Mouse (Mus musculus) spleen, postnatal 4 days (tissue): Measurements from ENCODE around the gene Lyzl6.

Experiments
- DNase-seq, 2 experiments: peaks; one replicate each; pipeline ENCODE4 v3.0.0; 2022; ENCODE audit warnings: low spot score in 2 of 2

Lyzl6 gene

DNA sequence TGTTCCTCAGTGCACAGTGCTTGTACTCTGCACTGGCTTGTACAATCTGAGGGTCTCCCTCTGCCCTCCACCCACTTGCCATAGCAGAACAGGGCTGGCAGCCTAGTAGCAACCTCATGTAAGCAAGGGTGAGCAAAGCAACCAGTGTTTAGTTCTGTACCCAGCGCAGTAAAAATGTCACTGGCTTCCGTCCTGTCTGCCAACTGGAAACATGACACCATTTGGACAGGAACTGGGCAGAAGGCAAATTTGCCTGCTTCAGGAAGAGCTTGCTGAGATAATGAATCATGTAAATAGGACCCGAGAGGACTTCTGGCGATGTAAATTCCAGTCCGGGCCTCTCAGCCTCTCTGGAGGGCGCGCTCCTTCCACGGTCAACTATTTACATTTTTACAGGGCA is 7.0 kb upstream of the Lyzl6 start:
- no peak for DNase-seq

DNA sequence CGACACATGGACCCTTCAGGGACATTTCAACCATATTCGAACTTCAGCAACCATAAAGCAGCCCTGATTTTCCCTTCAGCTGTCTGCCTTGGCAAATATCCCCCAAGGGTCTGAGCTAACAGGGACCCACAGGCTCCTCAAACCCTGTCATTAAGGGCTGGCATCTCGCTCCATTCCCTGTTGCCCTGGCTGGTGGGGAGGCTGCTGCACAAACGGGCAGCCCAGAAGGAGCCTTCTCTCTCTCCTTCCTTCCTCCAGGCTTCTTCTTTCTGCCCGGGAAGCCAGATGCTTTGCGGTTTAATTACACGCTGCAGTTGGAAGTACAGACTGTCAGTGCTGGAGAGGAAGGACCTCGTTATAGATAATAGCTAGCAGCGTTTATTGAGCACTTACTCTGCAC is 4.5 kb upstream of the Lyzl6 start:
- no peak for DNase-seq

DNA sequence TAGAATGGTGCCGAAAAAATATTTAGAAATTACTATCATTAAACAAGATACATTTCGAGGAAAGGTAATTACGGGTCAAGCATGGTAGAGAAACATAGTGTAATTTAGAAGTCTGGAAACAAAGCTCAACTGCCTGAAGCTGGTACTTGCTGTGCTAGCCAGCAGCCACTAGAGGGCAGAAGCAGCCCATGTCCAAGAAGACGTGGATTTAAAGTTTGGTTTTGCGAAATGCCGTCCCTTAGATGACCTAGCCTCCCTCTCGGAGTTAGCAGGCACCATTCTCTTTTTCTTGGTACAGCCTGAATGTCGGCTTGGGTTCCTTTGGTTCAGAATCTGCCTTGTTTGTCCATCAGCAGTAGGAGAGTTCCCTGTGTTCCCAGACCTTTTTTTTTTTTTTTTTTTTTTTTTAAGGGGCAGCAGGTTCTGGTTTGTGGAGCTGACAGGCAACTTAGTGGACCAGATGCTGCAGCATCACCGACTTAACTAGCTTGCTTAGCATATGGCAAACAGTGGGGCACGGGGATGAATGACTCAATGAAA is 787 bp upstream of the Lyzl6 start:
- no peak for DNase-seq

DNA sequence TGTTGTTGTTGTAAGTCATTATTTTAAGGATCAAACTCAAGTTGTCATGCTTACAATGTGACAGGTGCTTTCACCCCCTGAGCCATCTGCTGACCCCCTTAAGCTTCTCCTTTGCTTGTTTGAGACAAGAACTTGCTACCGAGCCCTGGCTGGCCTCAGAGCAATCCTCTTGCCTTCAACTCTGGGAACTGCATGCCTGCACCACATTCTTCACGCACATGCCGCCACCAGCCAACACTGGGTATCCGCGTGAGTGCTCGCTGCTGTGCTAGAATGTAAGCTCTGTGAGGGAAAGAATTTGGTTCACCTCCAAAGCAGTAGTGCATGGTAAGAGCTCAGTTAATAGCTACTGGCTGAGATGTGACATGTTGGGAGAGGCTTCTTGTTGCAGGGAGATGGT is 2.4 kb downstream of the Lyzl6 start:
- no peak for DNase-seq

DNA sequence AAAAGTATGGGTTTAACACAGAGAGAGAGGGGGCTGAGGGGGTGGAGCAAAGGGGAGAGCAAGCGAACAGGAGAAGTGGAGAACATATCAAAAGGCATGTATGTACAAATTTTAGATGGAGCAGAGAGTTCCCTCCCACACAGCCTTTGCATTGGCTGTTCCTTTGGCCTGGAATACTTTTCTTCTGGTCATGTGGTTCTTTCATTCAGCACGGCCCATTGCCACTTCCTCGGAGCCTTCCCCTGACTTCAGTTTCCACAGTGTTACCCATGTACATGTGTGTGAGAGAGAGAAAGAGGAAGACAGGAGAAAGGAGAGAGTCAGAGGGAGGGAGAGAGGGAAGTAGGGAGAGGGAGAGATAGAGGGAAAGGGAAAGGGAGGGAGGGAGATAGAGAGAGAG is 3.2 kb downstream of the Lyzl6 start:
- no peak for DNase-seq

DNA sequence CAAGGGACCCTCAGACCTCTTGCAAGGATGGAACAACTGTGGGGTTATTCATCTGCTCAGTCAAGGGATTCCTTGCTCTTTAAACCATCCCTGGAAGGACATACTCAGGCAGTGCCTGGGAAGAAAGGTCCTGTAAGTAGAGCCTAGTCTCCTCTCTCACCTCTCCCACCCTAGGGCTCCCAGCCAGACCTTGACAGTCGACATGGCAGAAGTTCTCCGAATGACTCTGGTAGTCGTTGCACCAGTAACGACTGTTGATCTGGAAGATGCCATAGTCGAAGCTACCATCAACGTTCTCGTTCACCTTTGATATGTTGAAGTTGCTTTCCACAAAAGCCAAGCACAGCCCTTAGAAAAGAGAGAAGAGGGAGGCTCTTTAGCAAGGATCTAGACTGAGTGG is 3.9 kb downstream of the Lyzl6 start:
- DNase-seq, result no peak

DNA sequence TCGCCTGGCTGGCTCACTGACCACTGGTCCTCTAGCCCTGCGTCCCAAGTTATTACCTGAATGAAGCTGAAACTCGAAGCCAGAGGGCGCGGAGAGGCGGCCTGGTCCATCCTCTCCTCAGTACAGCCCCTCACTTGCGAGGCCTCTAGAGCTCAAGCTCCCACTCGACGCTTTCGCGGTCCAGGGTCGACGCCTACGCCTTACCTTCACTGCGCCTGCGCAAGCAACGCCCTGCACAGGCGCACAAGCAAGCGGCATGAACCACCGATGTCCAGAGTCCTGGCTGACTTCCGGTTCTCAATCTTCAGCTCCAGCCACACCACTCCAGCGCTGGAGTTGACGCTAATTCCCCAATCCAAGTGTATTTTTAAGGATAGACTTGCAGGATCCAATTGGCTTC is 11.2 kb downstream of the Lyzl6 start:
- DNase-seq, result no peak

DNA sequence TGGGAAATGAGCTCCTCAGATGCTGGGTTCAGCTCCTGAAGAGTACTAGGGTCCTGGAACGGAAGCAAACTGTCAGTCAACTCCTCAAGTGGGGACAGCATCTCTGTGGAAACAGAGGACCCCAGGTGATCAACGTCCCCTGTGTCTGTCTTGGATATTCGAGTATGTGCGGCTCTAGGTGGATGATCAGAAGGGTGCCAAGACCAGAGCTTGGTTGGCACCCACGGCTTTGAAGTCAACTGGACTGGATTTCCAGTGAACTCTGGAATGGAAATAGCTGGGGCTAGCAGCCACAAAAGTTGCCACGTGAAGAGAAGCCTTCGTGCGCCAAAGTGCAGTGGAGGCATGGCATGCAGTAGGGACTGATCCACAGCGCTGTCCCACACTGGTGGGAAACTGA is 17.6 kb downstream of the Lyzl6 start, which contains the start of gene Gm884:
Gene Gm884, minus strand, starts transcription at position 101 of the 400 bp plus-strand sequence.
- DNase-seq, result no peak

DNA sequence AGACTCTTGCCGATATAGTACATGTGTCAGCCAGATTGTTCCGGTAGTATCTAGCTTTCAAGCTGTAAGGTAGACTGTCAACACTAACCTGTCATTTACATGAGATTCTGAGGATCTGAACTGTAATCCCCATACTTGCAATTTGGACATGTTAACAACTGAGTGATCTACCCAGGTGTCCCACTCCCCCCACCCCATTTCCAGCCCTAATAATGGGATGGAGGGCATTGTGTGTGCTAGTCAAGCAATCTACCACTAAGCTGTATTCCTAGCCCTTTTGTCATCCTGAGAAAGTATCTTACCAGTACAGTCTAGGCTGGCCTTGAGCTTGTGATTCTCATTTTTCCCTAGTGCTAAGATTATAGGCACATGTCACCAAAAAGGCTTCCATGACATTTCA is 27.9 kb downstream of the Lyzl6 start:
- no peak for DNase-seq

DNA sequence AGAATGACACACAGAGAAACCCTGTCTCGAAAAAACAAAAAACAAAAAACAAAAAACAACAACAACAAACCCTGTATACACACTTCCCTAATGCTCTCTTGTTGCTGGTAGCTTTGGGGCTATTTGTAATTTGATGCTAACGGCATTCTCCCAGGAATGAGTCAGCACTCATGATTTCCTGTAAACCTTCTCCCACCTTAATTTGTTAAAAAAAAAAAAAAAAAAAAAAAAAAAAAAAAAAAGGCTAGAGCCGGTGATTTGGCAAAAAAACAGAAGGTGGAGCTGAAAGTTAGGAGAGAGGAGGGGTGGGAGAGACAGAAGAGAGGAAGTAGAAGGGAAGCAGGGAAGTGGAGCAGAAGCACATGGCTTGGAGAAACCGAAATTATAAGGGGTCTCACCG is 32.1 kb downstream of the Lyzl6 start:
- DNase-seq, result no peak
